Mouse (Mus musculus) cerebellum, postnatal 25 days (tissue): ENCODE measurements around the gene Fbxw19.
"Not testable (repeated sequence)": the region's sequence is repeated elsewhere in the genome, so short reads cannot be mapped to it uniquely, and the experiment has no call there.

Experiments used
- DNase-seq, 2 experiments: peaks; one replicate each; pipeline ENCODE4 v3.0.0; 2021; ENCODE audit warnings: mixed read lengths in 2 of 2

Fbxw19 gene

DNA sequence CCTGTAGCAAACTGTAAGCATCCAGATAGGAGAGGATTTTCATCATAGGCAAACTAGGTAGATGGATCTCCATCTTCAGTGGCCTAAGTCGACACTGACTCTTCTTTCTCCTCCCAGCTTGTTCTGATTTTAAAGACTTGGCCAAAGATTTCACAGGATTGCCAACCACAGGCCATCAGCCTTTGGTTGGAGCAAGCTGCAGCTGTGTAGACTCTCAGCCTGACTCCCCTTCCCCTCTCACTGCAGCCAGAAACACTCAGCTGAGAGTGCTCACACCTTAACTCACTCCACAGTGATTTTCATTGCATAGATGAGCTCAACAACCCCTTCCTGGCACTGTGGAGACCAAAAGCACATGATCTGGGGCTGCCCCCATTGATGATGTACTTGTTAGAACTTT, at the start of gene Fbxw19:
TSS of gene Fbxw19 (minus strand) at position 101 of the 400 bp plus-strand sequence.
- not testable (repeated sequence) for DNase-seq

DNA sequence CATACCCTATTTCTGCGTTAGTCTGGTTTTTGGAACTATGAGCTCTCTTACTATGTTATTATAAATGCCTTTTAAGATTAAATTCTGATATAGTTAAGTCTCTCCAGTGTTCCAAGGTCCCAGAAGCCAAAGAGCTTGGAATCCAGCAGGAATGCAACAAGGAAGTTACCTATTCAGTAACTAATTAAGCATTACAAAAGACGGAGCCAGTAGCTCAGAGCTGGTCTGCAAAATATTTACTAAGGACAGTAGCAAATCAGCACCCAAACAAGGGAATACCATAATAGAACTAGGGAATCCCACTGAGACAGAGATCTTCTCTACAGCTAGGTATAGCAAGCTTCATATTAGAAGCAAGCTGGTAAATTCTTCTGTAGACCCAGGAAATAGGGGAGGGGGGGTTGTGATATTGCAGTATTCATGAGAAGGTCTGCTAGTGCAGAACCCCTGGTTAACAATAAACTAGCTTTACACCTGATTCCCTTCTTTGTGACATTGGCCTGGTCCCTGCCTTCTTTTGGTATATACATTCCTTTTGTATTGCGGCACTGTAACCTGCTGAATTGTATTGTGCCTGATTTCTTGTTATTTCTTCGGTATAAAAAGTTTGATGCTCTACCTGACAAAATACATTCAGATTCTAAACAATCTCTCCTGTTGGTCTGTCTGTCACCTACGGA, 27.9 kb upstream of the Fbxw19 start:
- no peak for DNase-seq

- no peak for DNase-seq
These were observed 46.6 kb downstream of the Fbxw19 start, which contains the start of gene Fbxw16 for GRCm38 (mm10) chr9:109449040-109449439. TSS of gene Fbxw16 (minus strand) at chr9:109449140.

DNA sequence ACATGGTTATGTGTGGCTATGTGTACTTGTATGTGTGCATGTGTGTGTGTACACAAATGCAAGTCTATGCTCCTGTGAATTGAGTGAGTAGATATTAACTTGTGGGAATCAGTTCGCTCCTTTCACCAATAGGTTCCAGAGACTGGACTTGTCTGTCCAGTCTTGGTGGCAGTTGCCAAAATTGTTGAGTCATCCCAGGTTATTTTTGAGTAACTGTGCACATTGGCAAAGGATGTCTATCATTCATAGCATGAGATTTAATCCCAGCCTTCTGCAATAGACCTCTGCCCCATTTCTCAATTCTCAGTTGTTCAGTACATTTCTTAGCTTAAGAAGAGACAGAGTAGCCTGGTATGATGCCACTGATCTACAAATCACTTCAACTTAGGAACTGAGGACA, 62.7 kb downstream of the Fbxw19 start:
- no peak for DNase-seq
